ENCODE assay signal across 8 mouse cellular contexts in genomic region chr6:82040834-82041487, GRCm38 (mm10). TPM values are rescaled to one million over a fixed set of nuclear protein-coding genes. Genes with fewer than 3 reads are reported as not detected.
A peak's percentile ranks its signal among the peaks of the same experiment; 100 is the strongest.
DNase-seq lines count a peak whose midpoint lies in the region; ATAC-seq and TF ChIP-seq lines count a peak whose summit lies in the region.

TSS of gene Eva1a (plus strand) at chr6:82041043.

- H3K27ac ChIP-seq in intestine, postnatal 0 days (ENCODE audit: low read depth, low read length) = peak within 1 kb of the TSS; percentile 65
- H3K27ac ChIP-seq in midbrain, embryonic 15.5 days = no peak within 1 kb of the TSS

- H3K4me1 ChIP-seq in megakaryocyte, embryonic 14.5 days = peaks cover 20% of the 10 kb centered on the region
- H3K4me1 ChIP-seq in intestine, postnatal 0 days (replicated peaks; ENCODE audit: control insufficient read depth, insufficient read depth, low read length) = 0 out of 2 replicates have a peak, but pooled peaks cover 7% of the 10 kb centered on the region
- peaks cover 19% of the 10 kb centered on the region for H3K4me1 ChIP-seq in midbrain, embryonic 15.5 days

- TF ChIP-seq CTCF in intestine, postnatal 0 days (IDR thresholded peaks at IDR 0.05; ENCODE audit: low read depth) = no peak

- H3K4me2 ChIP-seq in intestine, postnatal 0 days (replicated peaks; ENCODE audit: low read depth) = peak within 1 kb of the TSS; percentile 94
- peak within 1 kb of the TSS; percentile 98 for H3K4me2 ChIP-seq in midbrain, embryonic 15.5 days

- no peak for ATAC-seq in megakaryocyte, adult 5-6 weeks (ENCODE audit: poor library complexity, severe bottlenecking)
- ATAC-seq in intestine, postnatal 0 days = peak; percentile 14
- no peak for ATAC-seq in midbrain, embryonic 15.5 days (replicated peaks)

- no peaks in the 10 kb centered on the region for H3K9me3 ChIP-seq in megakaryocyte, embryonic 14.5 days
- H3K9me3 ChIP-seq in intestine, postnatal 0 days (ENCODE audit: control insufficient read depth) = no peaks in the 10 kb centered on the region
- H3K9me3 ChIP-seq in midbrain, embryonic 15.5 days = no peaks in the 10 kb centered on the region

- DNase-seq in embryo, embryonic 10.5 days (ENCODE audit: low spot score) = peak; percentile 35
- DNase-seq in embryo, embryonic 11 days = no peak
- no peak for DNase-seq in spleen, adult 18-20 months
- no peak for DNase-seq in gastrocnemius, adult 18-20 months (ENCODE audit: low spot score)

- peak within 1 kb of the TSS; percentile 91 for H3K4me3 ChIP-seq in megakaryocyte, embryonic 14.5 days (replicated peaks)
- H3K4me3 ChIP-seq in intestine, postnatal 0 days (ENCODE audit: low read depth, low read length) = peak within 1 kb of the TSS; percentile 65
- H3K4me3 ChIP-seq in midbrain, embryonic 15.5 days = peak within 1 kb of the TSS; percentile 46

- peak within 1 kb of the TSS; percentile 73 for H3K9ac ChIP-seq in intestine, postnatal 0 days (ENCODE audit: low read depth, low read length)
- H3K9ac ChIP-seq in midbrain, embryonic 15.5 days = peak within 1 kb of the TSS; percentile 46; the same call in 1 of the 2 replicates

- whole genome bisulfite sequencing in intestine, postnatal 0 days = 11% methylated on average over 11 of the region's 11 CpGs
- 15% methylated on average over 11 of the region's 11 CpGs for WGBS in midbrain, embryonic 15.5 days

- peaks cover 82% of the 10 kb centered on the region for H3K27me3 ChIP-seq in megakaryocyte, embryonic 14.5 days (replicated peaks)
- no peaks in the 10 kb centered on the region for H3K27me3 ChIP-seq in intestine, postnatal 0 days (replicated peaks; ENCODE audit: control insufficient read depth, insufficient read depth, low read length)
- H3K27me3 ChIP-seq in midbrain, embryonic 15.5 days (replicated peaks) = peaks cover 60% of the 10 kb centered on the region

- H3K36me3 ChIP-seq in megakaryocyte, embryonic 14.5 days (replicated peaks; ENCODE audit: low read length) = no peaks in the 10 kb centered on the region
- H3K36me3 ChIP-seq in intestine, postnatal 0 days (ENCODE audit: control insufficient read depth, insufficient read depth) = no peaks in the 10 kb centered on the region
- H3K36me3 ChIP-seq in midbrain, embryonic 15.5 days (replicated peaks) = no peaks in the 10 kb centered on the region

RNA-seq across cellular contexts. Expression of gene Eva1a, which starts in this region (rescaled TPM):
- 0.83 TPM in 1 of 2 replicates, not detected in the other for polyA plus RNA-seq in megakaryocyte, embryonic 14.5 days (2012; ENCODE audit: insufficient read depth, low replicate concordance)
- total RNA-seq in megakaryocyte, adult 5-6 weeks (2015) = not detected in 2 replicates
- total RNA-seq in megakaryocyte, adult 5-6 weeks (2017) = not detected in 2 replicates
- 18.7 and 20.8 TPM in 2 replicates for polyA plus RNA-seq in intestine, postnatal 0 days (2015; fragmentation: Nextera tagmentation; extraction: Ambion mirVana)
- 0.63 and 0.77 TPM in 2 replicates for polyA plus RNA-seq in midbrain, embryonic 15.5 days (2015; fragmentation: Nextera tagmentation; extraction: Ambion mirVana)
- total RNA-seq in gastrocnemius, adult 18-20 months (2021) = 1 to 10 TPM in 1 of 2 experiments, under 1 TPM in 1; 0.66 to 1.2 TPM

Comparison
In these comparisons a context has a peak if more than half of its experiments do, and no peak if none do; other contexts are left out.
1. RNA of gene Eva1a (polyA plus RNA-seq): 18.7 to 20.8 TPM in intestine, postnatal 0 days; 0.83 TPM in megakaryocyte, embryonic 14.5 days and 0.63 to 0.77 TPM in midbrain, embryonic 15.5 days; every median in the first group is over 10 times any median in the second.
2. Peak in every context shown above with its lines, with median percentiles within 50 percentile points of each other: H3K4me3 ChIP-seq.